24 mouse cellular contexts compared by ENCODE assay signal in the genomic region with DNA sequence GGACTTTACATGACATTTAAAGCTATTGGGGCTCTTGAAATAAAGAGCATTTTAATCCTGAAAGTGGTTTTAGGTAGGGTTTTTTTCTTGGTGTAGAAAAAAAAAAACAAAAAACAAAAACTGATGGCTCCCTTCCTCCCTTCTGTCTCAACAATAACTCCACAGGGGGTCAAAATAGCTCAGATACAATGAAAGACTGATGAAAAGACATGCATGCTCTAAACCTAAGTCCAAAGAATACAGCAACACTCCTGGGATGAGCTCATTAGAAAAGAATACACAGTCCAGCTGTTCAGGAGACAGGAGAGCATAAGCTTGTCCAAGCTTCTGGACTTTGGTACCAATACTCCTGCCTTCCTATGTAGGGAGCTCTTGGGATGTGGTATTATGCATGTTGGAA.
A peak's percentile ranks its signal among the peaks of the same experiment; 100 is the strongest.
DNase-seq lines count a peak whose midpoint lies in the region; ATAC-seq lines count a peak whose summit lies in the region.
"Had no signal": no experiment of that assay in that cellular context is flagged by ENCODE, and none has a peak within 500 bp of the region (broad histone marks: within the 10 kb centered on the region; RNA-seq: fewer than 3 reads in every experiment).

No protein-coding gene starts in this region.

- H3K27ac ChIP-seq in hindbrain, embryonic 10.5 days = 0 out of 2 replicates have a peak overlapping the region, but pooled peaks have one; percentile 8
- no peak overlapping the region for H3K27ac ChIP-seq in hindbrain, embryonic 16.5 days (ENCODE audit: low read depth, low read length)
- no peak overlapping the region for H3K27ac ChIP-seq in midbrain, embryonic 11.5 days (ENCODE audit: low read depth, low read length)
- H3K27ac ChIP-seq in midbrain, embryonic 15.5 days = no peak overlapping the region
- no peak overlapping the region for H3K27ac ChIP-seq in embryonic facial prominence, embryonic 10.5 days (replicated peaks)
- H3K27ac ChIP-seq: embryonic facial prominence, embryonic 12.5 days; embryonic facial prominence, embryonic 15.5 days; gastrocnemius, adult 2 months; heart, embryonic 15.5 days; hindbrain, embryonic 12.5 days had no signal

- no peaks in the 10 kb centered on the region for H3K9me3 ChIP-seq in hindbrain, embryonic 10.5 days
- H3K9me3 ChIP-seq in hindbrain, embryonic 16.5 days (ENCODE audit: control insufficient read depth, low read length) = no peaks in the 10 kb centered on the region
- H3K9me3 ChIP-seq in midbrain, embryonic 11.5 days (ENCODE audit: control insufficient read depth, low read length) = no peaks in the 10 kb centered on the region
- no peaks in the 10 kb centered on the region for H3K9me3 ChIP-seq in midbrain, embryonic 15.5 days
- H3K9me3 ChIP-seq in embryonic facial prominence, embryonic 10.5 days = no peaks in the 10 kb centered on the region
- H3K9me3 ChIP-seq: embryonic facial prominence, embryonic 12.5 days; embryonic facial prominence, embryonic 15.5 days; heart, embryonic 12.5 days; heart, embryonic 15.5 days; hindbrain, embryonic 12.5 days had no signal

- peaks cover 54% of the 10 kb centered on the region for H3K4me1 ChIP-seq in hindbrain, embryonic 10.5 days (replicated peaks)
- H3K4me1 ChIP-seq in hindbrain, embryonic 16.5 days (ENCODE audit: control insufficient read depth, insufficient read depth, low read depth, low read length) = peaks cover 26% of the 10 kb centered on the region
- H3K4me1 ChIP-seq in midbrain, embryonic 11.5 days (ENCODE audit: control insufficient read depth, insufficient read depth, low read length) = peaks cover 10% of the 10 kb centered on the region
- H3K4me1 ChIP-seq in midbrain, embryonic 15.5 days = peaks cover 46% of the 10 kb centered on the region
- H3K4me1 ChIP-seq in embryonic facial prominence, embryonic 10.5 days = peaks cover 38% of the 10 kb centered on the region

- no peak for ATAC-seq in hindbrain, embryonic 16.5 days
- no peak for ATAC-seq in midbrain, embryonic 11.5 days (ENCODE audit: low FRiP score)
- ATAC-seq in midbrain, embryonic 15.5 days (replicated peaks) = no peak
- ATAC-seq: forebrain, embryonic 14.5 days; forebrain, postnatal 0 days had no signal

- no peak overlapping the region for H3K4me2 ChIP-seq in hindbrain, embryonic 16.5 days (ENCODE audit: low read length)
- no peak overlapping the region for H3K4me2 ChIP-seq in midbrain, embryonic 11.5 days
- no peak overlapping the region for H3K4me2 ChIP-seq in midbrain, embryonic 15.5 days
- H3K4me2 ChIP-seq: embryonic facial prominence, embryonic 12.5 days; embryonic facial prominence, embryonic 15.5 days; heart, embryonic 12.5 days; heart, embryonic 15.5 days; hindbrain, embryonic 12.5 days had no signal

- no peak overlapping the region for H3K4me3 ChIP-seq in hindbrain, embryonic 10.5 days
- H3K4me3 ChIP-seq in hindbrain, embryonic 16.5 days (ENCODE audit: low read length) = no peak overlapping the region
- H3K4me3 ChIP-seq in midbrain, embryonic 11.5 days (ENCODE audit: low read depth, low read length) = no peak overlapping the region
- H3K4me3 ChIP-seq in midbrain, embryonic 15.5 days = no peak overlapping the region
- no peak overlapping the region for H3K4me3 ChIP-seq in embryonic facial prominence, embryonic 10.5 days
- H3K4me3 ChIP-seq: embryonic facial prominence, embryonic 12.5 days; embryonic facial prominence, embryonic 15.5 days; gastrocnemius, adult 2 months; heart, embryonic 12.5 days; heart, embryonic 15.5 days; hindbrain, embryonic 12.5 days had no signal

- peaks cover 26% of the 10 kb centered on the region for H3K27me3 ChIP-seq in hindbrain, embryonic 10.5 days (ENCODE audit: insufficient read depth, poor library complexity, severe bottlenecking)
- no peaks in the 10 kb centered on the region for H3K27me3 ChIP-seq in hindbrain, embryonic 16.5 days (replicated peaks; ENCODE audit: control insufficient read depth, insufficient read depth, low read length)
- H3K27me3 ChIP-seq in midbrain, embryonic 11.5 days (ENCODE audit: control insufficient read depth, insufficient read depth, low read length) = no peaks in the 10 kb centered on the region
- H3K27me3 ChIP-seq in midbrain, embryonic 15.5 days (replicated peaks) = no peaks in the 10 kb centered on the region
- H3K27me3 ChIP-seq in embryonic facial prominence, embryonic 10.5 days (replicated peaks; ENCODE audit: low read depth, poor library complexity, severe bottlenecking) = peaks cover 11% of the 10 kb centered on the region; the same call in 1 of the 2 replicates
- H3K27me3 ChIP-seq: embryonic facial prominence, embryonic 12.5 days; embryonic facial prominence, embryonic 15.5 days; heart, embryonic 15.5 days; hindbrain, embryonic 12.5 days had no signal

- DNase-seq in hindbrain, embryonic 10.5 days (ENCODE audit: low spot score) = no peak
- DNase-seq in midbrain, embryonic 11.5 days (ENCODE audit: low spot score, missing footprints) = peak; percentile 77
- DNase-seq in R1 (ENCODE audit: low read depth, low spot score) = peak; percentile 79
- no peak for DNase-seq in embryonic facial prominence, embryonic 10.5 days (ENCODE audit: low spot score)
- DNase-seq: adrenal gland, postnatal 10 days; adrenal gland, postnatal 36 days; cerebellum, adult 18-20 months; cerebellum, adult 9-10 months; cerebellum, postnatal 14 days; forebrain, postnatal 0 days; gastrocnemius, adult 2 months; gastrocnemius, postnatal 25 days; heart, adult 18-20 months; heart, postnatal 14 days; heart, postnatal 4 days; kidney, adult 18-20 months had no signal

- no peaks in the 10 kb centered on the region for H3K36me3 ChIP-seq in hindbrain, embryonic 10.5 days
- no peaks in the 10 kb centered on the region for H3K36me3 ChIP-seq in hindbrain, embryonic 16.5 days (ENCODE audit: control insufficient read depth, insufficient read depth, low read length)
- no peaks in the 10 kb centered on the region for H3K36me3 ChIP-seq in midbrain, embryonic 11.5 days (ENCODE audit: control insufficient read depth, insufficient read depth, low read length)
- no peaks in the 10 kb centered on the region for H3K36me3 ChIP-seq in midbrain, embryonic 15.5 days (replicated peaks)
- H3K36me3 ChIP-seq in embryonic facial prominence, embryonic 10.5 days (replicated peaks) = no peaks in the 10 kb centered on the region
- H3K36me3 ChIP-seq: embryonic facial prominence, embryonic 12.5 days; embryonic facial prominence, embryonic 15.5 days; heart, embryonic 12.5 days; heart, embryonic 15.5 days; hindbrain, embryonic 12.5 days had no signal

- no peak overlapping the region for H3K9ac ChIP-seq in hindbrain, embryonic 16.5 days (ENCODE audit: low read depth, low read length)
- H3K9ac ChIP-seq in midbrain, embryonic 11.5 days (ENCODE audit: low read length) = no peak overlapping the region
- H3K9ac ChIP-seq in midbrain, embryonic 15.5 days = no peak overlapping the region
- H3K9ac ChIP-seq: embryonic facial prominence, embryonic 12.5 days; embryonic facial prominence, embryonic 15.5 days; forebrain, postnatal 0 days; heart, embryonic 12.5 days; heart, embryonic 15.5 days; hindbrain, embryonic 12.5 days had no signal

Comparison
In these comparisons a context has a peak if more than half of its experiments do, and no peak if none do; other contexts are left out.
1. DNase-seq: peak in midbrain, embryonic 11.5 days (single experiment) and R1 (single experiment); none in hindbrain, embryonic 10.5 days (single experiment) and embryonic facial prominence, embryonic 10.5 days (single experiment).